Mouse (Mus musculus) WW6 (cell line): ENCODE data around the gene Lingo2.
"Not testable (repeated sequence)": the region's sequence is repeated elsewhere in the genome, so short reads cannot be mapped to it uniquely, and the experiment has no call there.

Experiments
- DNase-seq: peaks from one replicate; pipeline ENCODE4 v3.0.0-alpha.2; 2013; ENCODE audit warnings: low read depth, low spot score

The Lingo2 gene

DNA sequence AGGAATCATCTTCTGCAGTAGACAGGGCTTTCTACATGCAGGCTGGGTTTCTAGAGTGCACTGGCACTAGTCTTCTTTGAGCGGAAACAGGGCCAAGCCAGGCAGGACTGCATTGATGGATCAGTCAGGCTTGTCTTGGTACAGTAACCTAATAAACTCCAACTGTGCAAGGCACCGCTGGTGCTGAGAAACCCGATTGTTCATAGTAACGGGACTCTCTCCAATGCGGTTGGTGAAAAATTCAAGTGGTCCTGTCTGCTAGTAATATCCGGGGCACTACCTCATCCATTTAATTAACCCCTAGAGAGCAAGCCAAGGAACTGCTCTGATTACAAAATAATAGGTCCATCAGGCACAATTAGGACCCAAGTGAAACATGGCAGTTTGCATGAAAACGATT lies 1106.4 kb downstream of the Lingo2 start:
- DNase-seq = no peak

DNA sequence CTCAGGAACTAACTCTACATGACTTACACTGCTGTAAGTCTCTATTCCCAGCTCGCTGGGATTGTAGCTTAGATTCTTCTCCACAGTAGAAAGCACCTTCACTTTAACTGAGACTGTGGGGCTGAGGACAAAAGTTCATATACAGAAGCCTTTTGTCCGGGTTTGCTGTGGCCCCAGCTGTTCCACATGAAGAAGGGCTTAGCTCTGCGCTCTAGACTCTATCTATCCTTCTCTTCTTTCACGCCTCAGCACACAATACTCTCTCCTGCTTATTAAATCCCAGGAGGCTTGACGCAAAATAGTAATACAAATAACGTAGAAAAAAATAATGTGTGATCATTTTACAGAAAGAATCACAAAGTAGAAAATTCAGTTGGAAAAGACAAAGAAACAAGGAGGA lies 1107.0 kb downstream of the Lingo2 start:
- no peak for DNase-seq

GRCm38 (mm10) chr4:35823322-35823870 lies 1128.2 kb downstream of the Lingo2 start:
- DNase-seq = no peak

DNA sequence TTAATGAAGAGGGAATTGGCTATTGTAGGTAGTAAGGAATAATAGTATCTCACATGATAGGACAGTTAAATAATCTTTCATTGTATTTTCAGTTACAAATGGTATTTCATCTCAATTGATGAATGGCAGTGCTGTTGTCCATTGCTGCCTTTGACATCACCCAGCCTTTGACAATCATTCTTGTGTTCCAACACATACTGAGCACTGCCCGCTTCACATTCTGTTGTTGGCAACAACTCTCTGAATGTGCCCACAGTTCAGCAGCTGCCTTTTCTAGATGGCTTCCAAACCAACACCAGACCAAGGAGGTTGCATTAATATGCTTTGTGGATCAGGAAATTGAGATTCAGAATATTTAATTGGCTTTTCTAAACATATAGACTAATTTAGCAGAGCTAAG lies 1130.8 kb downstream of the Lingo2 start:
- no peak for DNase-seq

DNA sequence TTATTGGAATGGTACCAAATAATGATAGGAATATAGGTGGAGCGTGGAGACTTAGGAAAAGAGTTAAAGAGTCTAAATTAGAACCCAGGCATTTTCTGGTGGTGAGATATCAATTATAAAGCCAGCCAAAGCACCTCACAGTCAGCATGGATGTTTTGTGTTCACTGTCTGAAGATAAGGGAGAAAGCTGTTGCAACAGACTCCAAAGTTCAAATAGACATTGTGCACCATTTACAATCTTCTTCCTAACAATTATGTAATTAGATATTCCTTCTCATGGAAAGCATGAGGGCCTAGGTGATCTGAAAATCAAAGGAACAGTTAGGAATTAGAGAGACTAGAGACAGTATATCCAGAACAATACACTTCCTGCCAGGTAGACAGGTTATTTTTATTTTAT lies 1136.8 kb downstream of the Lingo2 start:
- no peak for DNase-seq

DNA sequence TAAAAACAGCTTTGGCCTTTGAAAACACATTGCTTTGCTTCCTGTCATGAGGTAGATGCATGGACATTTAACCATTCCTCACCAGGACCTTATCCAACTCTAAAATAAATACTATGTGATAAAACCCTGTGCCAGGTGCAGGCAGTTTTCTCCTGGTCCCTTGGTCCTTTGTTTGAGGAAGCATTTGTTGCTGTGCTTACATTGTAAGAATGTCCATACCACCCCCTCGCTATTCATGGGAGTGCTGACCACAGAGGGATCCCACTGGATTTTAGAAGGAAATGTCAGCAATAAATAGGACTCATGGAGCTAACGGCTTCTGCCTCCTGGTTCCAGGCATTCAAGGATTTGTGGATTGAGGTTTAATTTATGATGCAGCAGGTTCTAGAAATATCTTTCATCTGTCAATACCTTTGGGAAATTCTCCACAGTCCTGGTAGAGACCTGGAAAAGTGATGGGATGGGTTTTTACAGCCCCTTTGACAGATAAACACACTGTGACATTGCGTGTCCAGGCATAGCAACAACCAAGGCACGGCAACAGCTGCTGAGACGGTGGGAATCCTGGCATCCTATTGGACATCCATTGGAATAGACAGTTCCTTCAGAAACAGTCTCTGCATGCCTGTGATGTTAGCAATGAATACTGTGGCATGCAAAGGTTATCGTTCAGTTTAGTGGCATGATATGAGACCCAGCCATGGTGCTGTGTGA lies 1143.9 kb downstream of the Lingo2 start:
- no peak for DNase-seq

DNA sequence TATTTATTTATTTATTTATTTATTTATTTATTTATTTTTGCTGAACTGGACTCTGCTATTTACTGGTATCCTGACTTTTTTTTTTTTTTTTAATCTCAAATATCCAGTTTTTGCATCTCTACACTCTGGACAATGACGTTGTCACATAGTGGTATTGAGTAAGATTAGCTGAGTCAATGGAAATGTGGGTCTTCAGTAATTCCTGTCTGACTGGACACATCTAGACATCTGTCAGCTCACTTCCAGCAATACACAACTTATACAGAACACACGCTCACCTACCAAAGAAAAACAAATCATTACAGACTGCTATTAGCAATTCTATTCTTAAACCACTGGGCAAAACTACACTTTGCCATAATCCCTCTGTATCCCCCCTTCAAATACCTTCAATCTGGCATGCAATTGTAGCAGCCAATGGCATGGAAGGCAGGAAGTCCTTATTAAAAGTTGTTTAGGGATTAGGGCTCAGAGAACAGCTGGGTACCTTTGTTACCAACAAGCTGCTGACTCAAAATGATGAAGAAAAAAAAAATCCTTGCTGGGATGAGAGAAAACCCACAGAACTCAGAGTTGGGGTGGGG lies 1144.6 kb downstream of the Lingo2 start:
- DNase-seq = no peak

DNA sequence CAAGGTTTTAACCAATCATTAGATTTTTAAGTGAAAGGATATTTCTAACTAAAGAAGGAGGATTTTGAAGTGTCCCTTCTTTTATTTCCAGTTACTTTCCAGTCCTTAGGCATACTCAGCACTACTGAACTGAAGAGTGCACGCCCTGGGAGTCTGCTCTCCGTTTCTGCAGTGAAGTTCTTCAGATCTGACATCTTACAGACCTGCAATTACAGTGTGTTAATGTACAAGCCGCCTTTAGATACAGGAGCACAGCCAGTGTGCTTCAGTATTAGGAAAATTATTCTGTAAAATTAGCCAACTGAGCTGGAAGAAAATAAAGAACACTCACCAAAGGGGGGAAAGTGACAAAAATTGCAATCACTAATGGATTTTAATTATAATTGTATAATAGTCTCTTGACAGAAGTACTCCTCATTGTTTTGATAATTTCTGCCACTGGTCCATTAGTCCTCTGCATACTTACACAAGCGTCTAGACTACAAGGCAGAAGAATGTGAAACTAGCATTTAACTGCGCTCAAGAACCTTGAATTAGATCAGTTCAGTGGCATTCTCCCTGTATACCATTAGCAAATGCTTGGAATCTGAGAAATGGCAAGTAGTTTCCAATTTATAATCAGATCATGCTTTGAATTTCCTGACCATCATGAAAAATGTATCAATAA lies 1167.2 kb downstream of the Lingo2 start:
- no peak for DNase-seq

DNA sequence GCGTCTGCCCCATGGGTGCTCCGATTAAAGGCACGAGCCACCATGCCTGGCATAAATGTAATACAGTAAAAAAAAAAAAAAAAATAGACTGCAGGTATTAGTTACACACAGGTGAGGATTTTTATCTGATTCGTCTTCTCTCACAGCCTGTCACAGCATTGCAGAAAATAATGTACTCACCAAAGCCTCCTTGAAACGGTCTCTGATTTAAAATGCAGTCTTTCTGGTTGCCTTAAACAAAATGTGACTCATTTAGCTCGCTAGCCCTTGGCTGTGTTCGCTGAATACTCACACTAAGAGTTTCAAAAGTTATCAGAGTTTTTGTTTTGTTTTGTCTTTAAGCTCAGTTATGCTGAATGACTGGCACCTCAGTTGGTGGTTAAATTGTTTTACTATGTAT lies 1180.7 kb downstream of the Lingo2 start:
- DNase-seq = no peak

- DNase-seq = no peak
Measured at GRCm38 (mm10) chr4:35766905-35767304, 1184.6 kb downstream of the Lingo2 start.

- DNase-seq = no peak
Measured at GRCm38 (mm10) chr4:35761181-35761580, 1190.4 kb downstream of the Lingo2 start.

GRCm38 (mm10) chr4:35752121-35752860 lies 1199.3 kb downstream of the Lingo2 start:
- no peak for DNase-seq

DNA sequence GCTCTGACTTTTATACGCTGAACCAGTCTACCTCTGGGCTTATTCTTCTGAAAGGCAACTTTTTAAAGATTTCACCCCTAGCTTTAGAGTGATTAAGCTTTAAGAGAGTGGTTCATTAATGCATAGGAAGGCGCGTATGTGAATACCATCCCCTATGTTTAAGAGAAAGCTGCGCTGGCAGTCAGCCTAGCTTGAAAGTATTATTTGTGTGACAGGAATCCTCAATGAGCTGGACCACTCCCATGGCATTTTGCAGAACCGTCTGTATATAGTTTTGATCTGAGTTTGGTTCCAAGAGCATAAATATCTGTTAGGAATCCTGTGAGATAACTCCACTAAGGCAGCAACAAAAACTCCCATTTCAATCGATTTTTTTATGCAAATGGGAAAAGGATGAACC lies 1204.9 kb downstream of the Lingo2 start:
- DNase-seq = no peak

- DNase-seq = no peak
Measured at GRCm38 (mm10) chr4:35724774-35725173, 1226.8 kb downstream of the Lingo2 start.

GRCm38 (mm10) chr4:35704126-35704525 lies 1247.4 kb downstream of the Lingo2 start:
- no peak for DNase-seq

- no peak for DNase-seq
Measured at GRCm38 (mm10) chr4:35702661-35703060, 1248.9 kb downstream of the Lingo2 start.

DNA sequence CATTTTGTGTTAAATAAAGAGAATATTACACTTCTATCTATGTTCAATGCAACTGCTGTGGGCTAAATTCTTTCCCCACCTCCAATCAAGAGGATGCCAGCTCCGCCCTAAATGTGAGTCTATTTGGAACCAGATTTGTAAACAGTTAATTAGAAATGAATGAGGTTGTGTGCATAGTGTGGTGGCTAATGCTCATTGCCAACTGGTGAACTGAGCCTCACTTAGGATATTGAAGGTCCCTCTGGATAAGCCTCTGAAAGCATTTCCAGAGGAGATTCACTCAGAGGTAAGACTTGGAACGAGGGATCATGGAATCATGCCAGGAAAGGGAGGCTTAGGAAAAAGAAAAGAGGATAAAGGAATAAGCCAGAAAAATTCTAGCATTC lies 1256.4 kb downstream of the Lingo2 start:
- DNase-seq = no peak

DNA sequence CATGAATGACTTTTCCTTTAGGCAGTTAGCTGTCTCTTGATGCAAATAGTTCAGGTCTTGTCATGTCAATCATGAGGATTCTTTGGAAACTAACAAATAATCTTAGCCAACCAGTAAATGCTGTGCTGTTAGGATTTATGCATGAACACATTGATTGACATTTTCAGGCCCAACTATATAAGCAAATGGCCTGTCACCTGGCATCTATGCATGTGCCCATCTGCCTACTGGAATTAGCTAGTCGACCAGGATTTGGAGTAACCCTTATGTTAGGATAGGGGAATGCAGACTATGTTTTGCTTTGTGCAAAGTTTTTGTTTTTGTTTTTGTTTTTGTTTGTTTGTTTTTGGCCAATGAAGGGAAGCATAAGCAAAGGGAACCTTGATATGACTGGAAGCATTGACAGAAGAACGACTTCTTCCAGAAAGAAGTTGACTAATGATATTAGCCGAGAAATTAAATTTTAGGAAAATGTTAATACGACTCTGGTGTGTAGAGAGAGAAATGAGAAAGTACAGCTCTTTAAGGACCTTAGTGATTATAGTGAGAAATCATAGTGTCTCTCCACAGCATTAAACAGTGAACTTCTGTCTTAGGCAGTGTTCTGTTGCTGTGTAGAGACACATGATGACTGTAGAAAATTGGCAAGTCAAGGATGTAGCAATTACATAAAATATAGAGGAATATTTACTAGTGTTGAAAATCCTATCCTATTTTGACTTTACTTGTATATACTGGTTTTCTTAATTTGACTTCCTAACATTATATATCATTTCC lies 1257.0 kb downstream of the Lingo2 start:
- DNase-seq = no peak

DNA sequence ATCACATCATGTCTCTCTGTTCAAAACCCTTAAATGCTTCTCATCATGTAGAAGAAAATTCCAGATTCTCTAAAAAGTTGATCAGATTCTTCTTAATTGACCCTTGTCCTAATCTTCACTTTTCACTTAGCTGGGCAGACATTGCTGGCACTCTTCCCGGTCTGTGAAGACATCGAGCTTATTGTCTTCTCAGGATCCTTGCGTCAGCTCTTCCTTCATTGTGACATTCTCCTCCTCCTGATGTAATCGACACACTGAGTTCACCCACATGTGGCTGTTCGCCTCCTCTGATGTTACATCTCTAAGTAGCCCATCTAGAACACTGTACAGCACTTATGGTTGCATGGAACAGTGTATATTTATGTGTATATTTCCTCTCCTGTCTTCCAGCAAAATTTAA lies 1261.0 kb downstream of the Lingo2 start:
- DNase-seq = no peak

DNA sequence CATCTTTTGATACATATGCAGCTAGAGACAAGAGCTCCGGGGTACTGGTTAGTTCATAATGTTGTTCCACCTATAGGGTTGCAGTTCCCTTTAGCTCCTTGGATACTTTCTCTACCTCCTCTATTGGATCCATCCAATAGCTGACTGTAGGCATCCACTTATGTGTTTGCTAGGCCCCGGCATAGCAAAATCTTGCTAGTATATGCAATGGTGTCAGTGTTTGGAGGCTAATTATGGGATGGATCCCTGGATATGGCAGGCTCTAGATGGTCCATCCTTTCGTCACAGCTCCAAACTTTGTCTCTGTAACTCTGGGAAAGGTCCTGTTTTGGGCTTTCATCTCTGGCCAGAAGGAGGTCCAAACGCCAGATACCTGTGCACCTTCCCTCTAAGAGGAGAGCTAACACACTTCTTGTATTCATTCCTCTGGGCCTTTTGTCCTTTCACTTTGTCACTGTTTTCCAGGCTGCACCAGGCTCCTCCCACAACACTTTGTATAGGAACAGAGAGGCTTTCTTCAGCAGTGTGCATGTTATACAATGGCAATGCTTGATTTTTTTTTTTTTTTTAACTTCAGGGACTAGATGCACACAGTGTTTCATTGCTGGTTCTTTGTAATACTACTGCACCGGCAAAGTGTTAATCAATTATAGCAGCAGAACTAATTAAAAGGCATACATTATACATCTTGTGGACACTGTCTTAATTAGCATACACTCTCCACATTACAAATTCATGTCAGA lies 1262.9 kb downstream of the Lingo2 start:
- DNase-seq = not testable (repeated sequence)
